Mouse (Mus musculus) lung, adult 2 months (tissue): ENCODE measurements around the gene Aurkaip1. TPM values are rescaled to one million over a fixed set of nuclear protein-coding genes. Genes with fewer than 3 reads are reported as not detected.

Source experiments
- DNase-seq: peaks from one replicate; pipeline ENCODE4 v3.0.0; 2022
- H3K4me1 ChIP-seq: fragments of 200-500 bp; 2 replicates; pipeline ENCODE4 v1.6.1; 2011; ENCODE audit warnings: low read length; ENCODE audit not compliant: control insufficient read depth, insufficient read depth
- H3K4me3 ChIP-seq: fragments of 200-500 bp; replicated peaks from 2 replicates; pipeline ENCODE3; 2011; ENCODE audit warnings: low read depth, mild to moderate bottlenecking, control low read depth, low read length; ENCODE audit errors: extremely low read depth
- CTCF ChIP-seq: fragments of 200-500 bp; IDR thresholded peaks from 2 replicates; pipeline ENCODE4 v1.5.1; 2011; ENCODE audit warnings: mild to moderate bottlenecking, low read length, control low read depth; ENCODE audit not compliant: insufficient read depth
- POLR2A ChIP-seq: fragments of 200-500 bp; IDR thresholded peaks from 2 replicates; pipeline ENCODE4 v1.6.1; 2011; ENCODE audit warnings: low read depth, mild to moderate bottlenecking, control low read depth, low read length, borderline replicate concordance; ENCODE audit errors: extremely low read depth
- WGBS: fragments of 180-500 bp; shearing (Covaris S2); methylation state at CpG from one replicate; pipeline ENCODE4 v1.1.7; 2018; 5-methylcytosine and 5-hydroxymethylcytosine counted together
- polyA plus RNA-seq: library from polyadenylated mRNA; depleted of rRNA; stranded (reverse); fragments of >200 nt; gene quantifications from 2 replicates; pipeline ENCODE4 v1.2.3, GENCODE M21; 2012; rRNA removed

Aurkaip1 gene
- polyA plus RNA-seq, 1 experiment = 120 TPM

DNA sequence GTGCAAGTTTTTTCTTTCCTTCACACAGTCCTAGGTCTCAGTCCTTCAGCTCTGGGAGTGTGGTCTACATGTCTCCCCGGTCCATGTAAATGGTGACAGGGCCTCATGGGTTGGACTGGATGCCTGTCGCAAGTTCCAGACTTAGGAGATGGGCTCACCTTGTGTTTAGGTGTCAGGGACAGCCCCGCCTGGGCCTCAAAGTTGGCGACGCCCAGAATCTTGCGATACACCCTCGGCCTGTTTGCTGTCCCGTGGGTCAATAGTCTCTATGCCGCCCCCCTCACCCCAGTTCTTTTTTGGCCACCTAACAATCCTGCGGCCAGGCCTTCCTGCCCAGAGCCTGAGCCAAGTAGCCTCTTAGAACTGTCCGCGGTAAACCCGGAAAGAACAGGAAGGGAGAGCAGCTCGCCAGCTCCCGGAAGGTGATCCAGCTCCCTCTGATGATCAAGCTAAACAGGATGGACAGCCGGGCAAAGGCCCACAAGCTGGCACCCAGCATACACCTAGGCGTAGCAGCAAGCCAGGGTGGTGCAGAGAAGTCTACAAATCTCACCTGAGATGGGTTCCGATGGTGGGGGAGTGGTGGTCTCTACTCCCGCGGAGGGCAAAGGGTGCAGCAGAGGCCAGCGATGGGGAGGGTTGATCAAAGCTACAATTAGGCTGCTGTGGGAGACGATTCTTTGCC is 37.7 kb downstream of the Aurkaip1 start:
- Histone ChIP-seq H3K4me1 (peaks cover 3% of the 10 kb centered on the region; the same call in 1 of the 2 replicates), H3K4me3 (peak overlapping the region; percentile 89)
- TF ChIP-seq POLR2A (no peak), CTCF (no peak)
- 5% methylated on average over 22 of the region's 22 CpGs for WGBS
- no peak for DNase-seq

DNA sequence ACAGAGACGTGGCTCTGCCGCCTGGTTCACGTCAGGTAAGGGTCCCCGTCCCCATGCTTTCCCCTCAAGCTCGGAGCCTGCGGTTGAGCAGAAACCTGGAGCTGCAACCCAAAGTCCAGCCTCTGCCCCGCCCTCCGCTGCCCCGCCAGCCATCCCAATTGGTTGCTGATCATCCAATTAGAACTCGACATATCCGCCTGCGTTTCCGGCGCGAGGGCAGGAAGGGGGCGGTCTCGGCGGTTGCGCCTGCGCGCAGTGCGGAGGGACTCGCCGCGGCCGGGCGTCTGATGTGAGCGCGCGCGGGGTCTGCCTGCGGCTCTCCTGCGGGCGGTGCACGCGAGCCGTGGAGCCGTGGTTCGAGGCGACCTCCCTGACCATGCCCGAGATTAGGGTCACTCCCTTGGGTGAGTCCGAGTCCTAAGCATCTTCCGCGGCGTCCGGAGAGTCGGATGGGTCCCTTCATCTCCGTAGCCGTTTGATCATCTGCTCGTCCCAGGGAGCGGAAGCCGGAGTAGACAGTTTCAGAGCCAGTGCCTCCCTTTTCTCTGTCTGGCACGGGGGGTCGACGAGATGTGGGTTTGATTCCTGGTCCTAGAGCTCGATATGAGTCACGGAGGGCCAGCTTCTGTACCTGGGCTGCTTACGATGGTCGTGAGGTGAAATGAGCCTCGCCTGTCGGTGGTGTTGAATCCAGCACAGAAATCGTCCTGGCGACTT is 38.4 kb downstream of the Aurkaip1 start, which contains the start of the genes Cptp and Ints11:
Gene Cptp (minus strand): TSS at position 124 of the 717 bp plus-strand sequence.
Gene Ints11 (plus strand): TSS at position 230 of the 717 bp plus-strand sequence.
- TF ChIP-seq CTCF (peak; percentile 25; the same call in 1 of the 2 replicates), POLR2A (peak; percentile 47; the same call in 1 of the 2 replicates)
- peaks cover 3% of the 10 kb centered on the region; the same call in 1 of the 2 replicates for H3K4me1 ChIP-seq
- peak; percentile 94 for DNase-seq
- WGBS = under 1% methylated on average over 63 of the region's 63 CpGs
- H3K4me3 ChIP-seq = peak within 1 kb of the TSS; percentile 89

DNA sequence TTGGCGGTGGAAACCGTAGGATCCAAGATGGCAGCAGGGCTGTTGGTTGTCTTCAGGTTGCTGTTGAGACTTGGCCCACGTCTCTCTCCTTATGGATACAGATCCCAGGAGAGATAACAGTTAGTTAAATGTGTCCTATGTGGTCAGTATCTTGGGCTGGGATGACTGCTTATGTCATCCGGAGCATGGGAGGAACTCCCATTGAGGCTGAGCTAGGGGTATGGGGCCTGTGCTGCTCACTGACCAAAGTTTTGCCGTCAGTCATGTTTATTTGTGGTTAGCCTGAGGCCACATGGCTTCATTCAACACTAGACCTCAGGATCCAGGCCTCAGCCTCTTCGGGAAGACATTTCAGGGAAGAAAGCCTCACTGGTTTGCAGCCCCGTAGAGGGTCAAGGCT is 40.3 kb downstream of the Aurkaip1 start:
- TF ChIP-seq CTCF (no peak), POLR2A (no peak)
- Histone ChIP-seq H3K4me1 (peaks cover 3% of the 10 kb centered on the region; the same call in 1 of the 2 replicates), H3K4me3 (no peak overlapping the region)
- no peak for DNase-seq
- 82% methylated on average over 7 of the region's 7 CpGs for WGBS

Other genes starting within 250 kb of the Aurkaip1 start
- gene Slc35e2, start 229.9 kb upstream of the Aurkaip1 start, polyA plus RNA-seq = 5.2 and 6.6 TPM in 2 replicates
- 21.3 and 29.1 TPM in 2 replicates for gene Cdk11b, start 206.4 kb upstream of the Aurkaip1 start, polyA plus RNA-seq
- gene Gm10563, start 185.9 kb upstream of the Aurkaip1 start, polyA plus RNA-seq = not detected in 2 replicates
- gene Mmp23, start 177.9 kb upstream of the Aurkaip1 start, polyA plus RNA-seq = 30.8 and 42.7 TPM in 2 replicates
- 90.1 and 92.0 TPM in 2 replicates for gene Mib2, start 162.1 kb upstream of the Aurkaip1 start, polyA plus RNA-seq
- gene Fndc10, start 136.9 kb upstream of the Aurkaip1 start, polyA plus RNA-seq = 10.6 and 11.8 TPM in 2 replicates
- 103 and 128 TPM in 2 replicates for gene Ssu72, start 126.5 kb upstream of the Aurkaip1 start, polyA plus RNA-seq
- gene Tmem240, start 96.5 kb upstream of the Aurkaip1 start, polyA plus RNA-seq = 1.6 and 1.8 TPM in 2 replicates
- 44.5 and 48.4 TPM in 2 replicates for gene Atad3a, start 70.2 kb upstream of the Aurkaip1 start, polyA plus RNA-seq
- gene Vwa1, start 56.6 kb upstream of the Aurkaip1 start, polyA plus RNA-seq = 9.2 and 11.8 TPM in 2 replicates
- 0.38 and 0.52 TPM in 2 replicates for gene Tmem88b, start 45.4 kb upstream of the Aurkaip1 start, polyA plus RNA-seq
- 15.7 and 17.3 TPM in 2 replicates for gene Ankrd65, start 40.8 kb upstream of the Aurkaip1 start, polyA plus RNA-seq
- gene Mrpl20, start 28.4 kb upstream of the Aurkaip1 start, polyA plus RNA-seq = 36.9 and 40.0 TPM in 2 replicates
- 59.8 and 62.5 TPM in 2 replicates for gene Ccnl2, start 18.8 kb upstream of the Aurkaip1 start, polyA plus RNA-seq
- gene Mxra8, start 8.4 kb downstream of the Aurkaip1 start, polyA plus RNA-seq = 994 and 1,263 TPM in 2 replicates
- 128 and 159 TPM in 2 replicates for gene Dvl1, start 16.1 kb downstream of the Aurkaip1 start, polyA plus RNA-seq
- gene Tas1r3, start 32.1 kb downstream of the Aurkaip1 start, polyA plus RNA-seq = 1.6 TPM in 2 replicates
- gene Cptp, start 38.2 kb downstream of the Aurkaip1 start, polyA plus RNA-seq = 30.3 and 33.3 TPM in 2 replicates
- 26.7 and 27.3 TPM in 2 replicates for gene Ints11, start 38.3 kb downstream of the Aurkaip1 start, polyA plus RNA-seq
- gene Pusl1, start 60.5 kb downstream of the Aurkaip1 start, polyA plus RNA-seq = 82.2 and 88.0 TPM in 2 replicates
- gene Acap3, start 60.5 kb downstream of the Aurkaip1 start, polyA plus RNA-seq = 48.3 and 50.7 TPM in 2 replicates
- gene Ube2j2, start 112.6 kb downstream of the Aurkaip1 start, polyA plus RNA-seq = 62.0 and 65.4 TPM in 2 replicates
- gene C1qtnf12, start 131.0 kb downstream of the Aurkaip1 start, polyA plus RNA-seq = 22.1 and 23.1 TPM in 2 replicates
- 6.1 and 7.4 TPM in 2 replicates for gene B3galt6, start 161.4 kb downstream of the Aurkaip1 start, polyA plus RNA-seq
- gene Sdf4, start 161.6 kb downstream of the Aurkaip1 start, polyA plus RNA-seq = 54.3 and 63.6 TPM in 2 replicates
- gene Tnfrsf4, start 182.6 kb downstream of the Aurkaip1 start, polyA plus RNA-seq = 5.4 and 7.3 TPM in 2 replicates
- gene Tnfrsf18, start 194.9 kb downstream of the Aurkaip1 start, polyA plus RNA-seq = 4.3 and 5.2 TPM in 2 replicates
- gene Ttll10, start 228.1 kb downstream of the Aurkaip1 start, polyA plus RNA-seq = 5.8 and 7.2 TPM in 2 replicates